Comparison of ENCODE assay signal across 8 mouse cellular contexts in the genomic region with DNA sequence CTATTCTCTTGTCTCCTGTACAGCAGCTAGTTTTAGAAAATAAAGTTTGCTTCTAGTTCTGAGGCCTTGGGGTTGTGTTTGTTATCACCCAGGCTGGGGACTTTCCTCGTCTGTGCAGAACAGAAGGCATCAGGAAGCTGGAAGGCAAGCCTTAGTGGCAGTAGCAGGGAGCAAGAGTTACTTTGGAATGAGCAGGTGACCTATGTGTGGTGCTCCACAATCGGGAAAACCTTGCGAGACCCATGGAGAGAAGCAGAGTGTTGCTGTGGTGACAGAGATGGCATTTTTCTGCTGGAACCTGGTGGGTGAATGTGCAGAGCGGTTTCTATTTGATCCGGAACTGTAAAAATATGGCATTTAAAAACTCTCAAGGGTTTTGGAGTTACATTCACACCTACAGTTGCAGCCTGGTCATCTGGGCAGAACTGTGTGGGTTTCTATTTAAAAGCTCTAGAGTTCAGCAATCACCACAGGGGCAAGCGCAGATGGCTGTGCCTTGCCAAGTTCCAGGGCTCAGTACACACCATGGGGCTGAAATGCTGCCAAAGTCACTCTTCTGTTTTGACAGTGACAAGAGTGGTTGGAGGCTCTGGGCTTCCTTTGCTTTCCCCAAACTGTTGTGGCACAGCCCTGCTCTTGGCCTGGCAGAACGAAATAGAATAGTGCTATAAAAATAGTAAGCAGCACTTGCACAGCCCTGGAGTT.
DNase-seq lines count a peak whose midpoint lies in the region; ATAC-seq and TF ChIP-seq lines count a peak whose summit lies in the region.

No protein-coding gene starts in this region.

- no peaks in the 10 kb centered on the region for H3K27me3 ChIP-seq in hindbrain, postnatal 0 days (ENCODE audit: insufficient read depth, low read length)
- no peaks in the 10 kb centered on the region for H3K27me3 ChIP-seq in hindbrain, embryonic 11.5 days (ENCODE audit: control insufficient read depth, insufficient read depth, low read length)
- H3K27me3 ChIP-seq in cerebellum, adult 2 months (ENCODE audit: control insufficient read depth, insufficient read depth, low read length): no peaks in the 10 kb centered on the region
- no peaks in the 10 kb centered on the region for H3K27me3 ChIP-seq in heart, embryonic 16.5 days (ENCODE audit: control insufficient read depth, insufficient read depth, low read length)

- ATAC-seq in hindbrain, postnatal 0 days: peak; percentile 82
- ATAC-seq in hindbrain, embryonic 11.5 days (ENCODE audit: low FRiP score): no peak
- peak; percentile 95 for ATAC-seq in heart, embryonic 16.5 days (replicated peaks; ENCODE audit: extremely low read depth, insufficient read depth, low FRiP score)
- ATAC-seq in monocyte, adult 5-6 weeks (replicated peaks; ENCODE audit: insufficient number of reproducible peaks, low FRiP score, low TSS enrichment, poor library complexity, severe bottlenecking): no peak

- no peak for TF ChIP-seq POLR2A in cerebellum, adult 2 months (IDR thresholded peaks at IDR 0.05; ENCODE audit: borderline replicate concordance, insufficient read depth, low read length)

- H3K4me3 ChIP-seq in hindbrain, postnatal 0 days (ENCODE audit: low read length): no peak overlapping the region
- no peak overlapping the region for H3K4me3 ChIP-seq in hindbrain, embryonic 11.5 days (ENCODE audit: low read depth, low read length)
- H3K4me3 ChIP-seq in cerebellum, adult 2 months (replicated peaks; ENCODE audit: insufficient read depth, low read depth, low read length): no peak overlapping the region
- no peak overlapping the region for H3K4me3 ChIP-seq in heart, embryonic 16.5 days (ENCODE audit: low read length)

- no peak overlapping the region for H3K9ac ChIP-seq in hindbrain, postnatal 0 days (replicated peaks; ENCODE audit: low read length)
- H3K9ac ChIP-seq in hindbrain, embryonic 11.5 days (ENCODE audit: low read depth, low read length): no peak overlapping the region
- peak overlapping the region; percentile 6; the same call in 1 of the 2 replicates for H3K9ac ChIP-seq in heart, embryonic 16.5 days (ENCODE audit: low read length)

- 0 out of 2 replicates have a peak overlapping the region, but pooled peaks have one; percentile 20 for H3K27ac ChIP-seq in hindbrain, postnatal 0 days
- no peak overlapping the region for H3K27ac ChIP-seq in hindbrain, embryonic 11.5 days (ENCODE audit: low read depth, low read length)
- peak overlapping the region; percentile 17; the same call in 1 of the 2 replicates for H3K27ac ChIP-seq in cerebellum, adult 2 months (ENCODE audit: insufficient read depth, low read length)
- H3K27ac ChIP-seq in heart, embryonic 16.5 days (ENCODE audit: low read length): peak overlapping the region; percentile 91

- H3K4me2 ChIP-seq in hindbrain, postnatal 0 days (ENCODE audit: low read depth, low read length): no peak overlapping the region
- no peak overlapping the region for H3K4me2 ChIP-seq in hindbrain, embryonic 11.5 days (replicated peaks; ENCODE audit: low read depth, low read length)
- peak overlapping the region; percentile 36 for H3K4me2 ChIP-seq in heart, embryonic 16.5 days (ENCODE audit: low read depth, low read length)

- no peaks in the 10 kb centered on the region for H3K9me3 ChIP-seq in hindbrain, postnatal 0 days (ENCODE audit: low read length)
- H3K9me3 ChIP-seq in hindbrain, embryonic 11.5 days (ENCODE audit: control insufficient read depth, low read length): no peaks in the 10 kb centered on the region
- no peaks in the 10 kb centered on the region for H3K9me3 ChIP-seq in heart, embryonic 16.5 days (replicated peaks; ENCODE audit: control insufficient read depth, low read length)

- peak; percentile 88 for DNase-seq in hindbrain, postnatal 0 days (ENCODE audit: low spot score)
- no peak for DNase-seq in hindbrain, embryonic 11.5 days (ENCODE audit: low spot score)
- peak; percentile 87 to 95 for DNase-seq in cerebellum, adult 2 months
- peak; percentile 3 to 11 for DNase-seq in left cerebral cortex, adult 8-10 months (ENCODE audit: low spot score in 2 of 2)
- DNase-seq in thymus, postnatal 0 days (ENCODE audit: low spot score): no peak
- no peak for DNase-seq in spleen, adult 12 weeks (ENCODE audit: low spot score)

- no peaks in the 10 kb centered on the region for H3K36me3 ChIP-seq in hindbrain, postnatal 0 days (ENCODE audit: insufficient read depth, low read length)
- no peaks in the 10 kb centered on the region for H3K36me3 ChIP-seq in hindbrain, embryonic 11.5 days (ENCODE audit: control insufficient read depth, insufficient read depth, low read length)
- no peaks in the 10 kb centered on the region for H3K36me3 ChIP-seq in heart, embryonic 16.5 days (ENCODE audit: control insufficient read depth, insufficient read depth)

- no peaks in the 10 kb centered on the region; the same call in 1 of the 2 replicates for H3K4me1 ChIP-seq in hindbrain, postnatal 0 days (ENCODE audit: insufficient read depth, low read length)
- H3K4me1 ChIP-seq in hindbrain, embryonic 11.5 days (replicated peaks; ENCODE audit: control insufficient read depth, insufficient read depth, low read length): no peaks in the 10 kb centered on the region
- H3K4me1 ChIP-seq in cerebellum, adult 2 months (ENCODE audit: control insufficient read depth, insufficient read depth, low read length): peaks cover 12% of the 10 kb centered on the region
- H3K4me1 ChIP-seq in heart, embryonic 16.5 days (ENCODE audit: control insufficient read depth, insufficient read depth, low read length): peaks cover 17% of the 10 kb centered on the region

- TF ChIP-seq CTCF in hindbrain, postnatal 0 days (IDR thresholded peaks at IDR 0.05; ENCODE audit: low read depth): no peak
- no peak for TF ChIP-seq CTCF in cerebellum, adult 2 months (IDR thresholded peaks at IDR 0.05; ENCODE audit: borderline replicate concordance, insufficient read depth, low read depth, low read length)

- WGBS in hindbrain, postnatal 0 days: 40% methylated on average over 7 of the region's 7 CpGs
- WGBS in hindbrain, embryonic 11.5 days: 79% methylated on average over 7 of the region's 7 CpGs
- WGBS in cerebellum, adult 2 months: 5% methylated on average over 7 of the region's 7 CpGs
- WGBS in heart, embryonic 16.5 days: 40% methylated on average over 7 of the region's 7 CpGs

Comparison
In these comparisons a context has a peak if more than half of its experiments do, and no peak if none do; other contexts are left out.
1. ATAC-seq: peak in hindbrain, postnatal 0 days (single experiment) and heart, embryonic 16.5 days (single experiment); none in hindbrain, embryonic 11.5 days (single experiment) and monocyte, adult 5-6 weeks (single experiment).
2. DNase-seq: peak in hindbrain, postnatal 0 days (single experiment), cerebellum, adult 2 months (2 of 2) and left cerebral cortex, adult 8-10 months (2 of 2); none in hindbrain, embryonic 11.5 days (single experiment), thymus, postnatal 0 days (single experiment) and spleen, adult 12 weeks (single experiment).